Mouse (Mus musculus) inflammation-experienced regulatory T-cells, adult 6 months (primary cell): ENCODE measurements around the gene 1700001J03Rik. TPM values are rescaled to one million over a fixed set of nuclear protein-coding genes. Genes with fewer than 3 reads are reported as not detected.
"Not testable (repeated sequence)": the region's sequence is repeated elsewhere in the genome, so short reads cannot be mapped to it uniquely, and the experiment has no call there.

Source experiments
- ATAC-seq: one replicate; pipeline ENCODE4 v1.8.0; 2017
- polyA plus RNA-seq, 3 experiments: library from polyadenylated mRNA; unstranded; fragments of 100-300 nt; shearing (Covaris generic); gene quantifications; one replicate each; pipeline ENCODE4 v1.2.1; 2017

The 1700001J03Rik gene
- polyA plus RNA-seq, 3 experiments from 2014 or later, result 1.4 to 1.6 TPM; not detected in 1

DNA sequence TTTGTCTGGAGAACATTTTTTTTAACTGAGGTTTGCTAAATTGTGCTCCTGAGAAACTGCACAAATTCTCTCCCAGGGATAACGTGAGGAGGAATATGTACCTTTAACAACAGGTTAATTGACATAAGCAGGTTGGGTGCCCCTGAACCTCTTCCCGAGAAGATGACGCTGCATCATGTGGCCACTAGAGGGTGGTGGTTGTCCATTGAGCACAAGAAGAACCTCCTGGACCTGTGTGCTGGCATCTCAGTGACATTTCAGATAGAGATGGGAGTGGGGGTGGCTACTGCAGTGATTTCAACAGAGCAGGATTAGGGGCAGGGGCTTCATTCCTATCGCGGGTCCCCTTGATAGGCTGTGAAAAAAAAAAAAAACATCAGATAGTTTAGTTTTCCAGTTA is 2.3 kb upstream of the 1700001J03Rik start:
- not testable (repeated sequence) for ATAC-seq

DNA sequence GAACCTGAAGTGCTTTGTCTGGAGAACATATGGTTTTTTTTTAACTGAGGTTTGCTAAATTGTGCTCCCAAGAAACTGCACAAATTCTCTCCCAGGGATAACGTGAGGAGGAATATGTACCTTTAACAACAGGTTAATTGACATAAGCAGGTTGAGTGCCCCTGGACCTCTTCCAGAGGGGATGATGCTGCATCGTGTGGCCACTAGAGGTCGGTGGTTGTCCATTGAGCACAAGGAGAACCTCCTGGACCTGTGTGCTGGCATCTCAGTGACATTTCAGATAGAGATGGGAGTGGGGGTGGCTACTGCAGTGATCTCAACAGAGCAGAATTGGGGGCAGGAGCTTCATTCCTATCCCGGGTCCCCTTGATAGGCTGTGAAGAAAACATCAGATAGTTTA is 12.4 kb downstream of the 1700001J03Rik start:
- not testable (repeated sequence) for ATAC-seq

DNA sequence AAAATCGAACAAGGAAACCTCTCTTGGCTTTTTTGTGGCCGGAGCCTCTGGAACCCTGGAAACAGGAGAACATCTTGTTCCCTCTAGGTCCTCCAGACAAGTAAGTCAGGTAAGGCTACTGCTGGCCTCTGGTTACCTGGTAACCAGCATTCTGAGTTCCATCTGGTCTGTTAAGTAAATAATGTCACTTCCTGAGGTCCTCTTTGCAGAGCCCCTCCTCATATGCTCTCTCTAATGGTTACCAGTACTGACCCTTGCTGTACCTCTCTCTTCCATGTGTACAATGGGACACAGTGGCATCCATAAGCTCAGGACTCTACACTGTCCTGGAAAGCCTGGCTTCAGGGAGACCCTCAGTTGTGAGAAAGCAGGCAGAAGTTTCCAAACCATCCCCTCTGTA is 14.5 kb downstream of the 1700001J03Rik start, which contains the start of gene Gm6309:
Gm6309 (minus strand) TSS at position 101 of the 400 bp plus-strand sequence.
- not testable (repeated sequence) for ATAC-seq

DNA sequence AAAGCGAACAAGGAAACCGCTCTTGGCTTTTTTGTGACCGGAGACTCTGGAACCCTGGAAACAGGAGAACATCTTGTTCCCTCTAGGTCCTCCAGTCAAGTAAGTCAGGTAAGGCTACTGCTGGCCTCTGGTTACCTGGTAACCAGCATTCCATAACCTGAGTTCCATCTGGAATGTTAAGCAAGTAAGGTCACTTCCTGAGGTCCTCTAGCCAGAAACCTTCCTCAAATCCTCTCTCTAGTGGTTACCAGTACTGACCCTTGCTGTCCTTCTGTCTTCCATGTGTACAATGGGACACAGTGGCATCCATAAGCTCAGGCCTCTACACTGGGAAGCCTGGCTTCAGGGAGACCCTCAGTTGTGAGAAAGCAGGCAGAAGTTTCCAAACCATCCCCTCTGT is 24.7 kb downstream of the 1700001J03Rik start, which contains the start of gene Gm5565:
Gm5565 (minus strand) TSS at position 101 of the 400 bp plus-strand sequence.
- not testable (repeated sequence) for ATAC-seq

DNA sequence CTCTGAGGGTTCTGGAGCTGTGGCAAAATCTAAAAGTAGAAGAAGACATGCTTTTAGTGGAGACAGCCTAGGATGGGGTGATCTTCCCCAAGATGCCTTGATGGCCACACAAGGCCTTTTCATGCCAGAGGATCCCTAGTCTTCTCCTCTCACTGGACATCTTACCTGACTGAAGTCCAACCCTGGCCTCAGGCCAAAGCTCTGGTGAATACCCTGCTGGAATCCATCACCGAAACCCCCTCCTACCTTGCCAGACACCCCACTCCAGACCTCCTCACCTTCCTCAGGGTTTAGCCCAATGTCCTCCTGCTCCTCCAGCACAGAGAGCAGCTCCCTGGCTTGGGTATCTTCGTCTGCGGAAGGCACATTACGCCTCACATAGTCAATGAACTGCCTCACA is 26.8 kb downstream of the 1700001J03Rik start:
- not testable (repeated sequence) for ATAC-seq

DNA sequence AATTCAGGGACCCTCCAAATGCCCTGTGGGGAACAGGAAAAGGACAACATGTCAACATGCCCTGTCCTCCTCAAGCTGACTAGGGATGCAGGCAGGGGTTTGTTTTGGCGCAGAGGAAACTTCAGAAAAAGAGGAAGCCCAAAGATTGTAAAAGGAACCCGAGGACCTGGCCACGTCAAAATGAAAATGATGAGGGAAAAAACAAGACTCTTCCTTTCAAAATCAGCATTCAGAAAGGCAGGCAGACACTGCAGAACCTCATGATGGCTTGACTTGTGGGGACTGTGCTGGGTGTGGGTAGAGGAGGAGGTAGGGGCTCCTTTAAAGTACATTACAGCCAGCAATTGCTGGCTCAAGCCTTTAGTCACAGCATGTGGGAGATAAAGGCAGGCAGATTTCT is 34.6 kb downstream of the 1700001J03Rik start:
- no peak for ATAC-seq

DNA sequence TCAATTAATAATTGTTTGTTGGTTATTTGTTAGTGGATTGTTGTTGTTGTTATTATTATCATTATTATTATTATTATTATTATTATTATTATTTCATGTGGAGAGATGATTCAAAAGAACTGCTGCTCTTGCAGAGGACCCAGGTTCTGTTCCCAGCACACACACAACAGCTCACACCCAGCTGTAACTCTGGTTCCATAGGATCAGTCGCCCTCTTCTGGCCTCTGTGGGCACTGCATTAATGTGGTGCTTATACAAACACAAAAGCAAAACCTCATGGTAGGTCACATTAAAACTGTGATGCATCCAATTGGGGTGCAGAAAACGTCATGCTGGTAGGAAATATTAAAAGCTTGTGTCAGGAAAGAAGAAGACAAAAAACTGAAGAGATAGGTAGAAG is 37.2 kb downstream of the 1700001J03Rik start:
- no peak for ATAC-seq

Other genes with a start within 250 kb of the 1700001J03Rik start
- gene Cyp3a25, start 175.7 kb downstream of the 1700001J03Rik start, polyA plus RNA-seq, result not detected
- not detected for gene Cyp3a59, start 106.0 kb downstream of the 1700001J03Rik start, polyA plus RNA-seq
- not detected for gene Gm5565, start 24.8 kb downstream of the 1700001J03Rik start, polyA plus RNA-seq
- gene Gm6309, start 14.6 kb downstream of the 1700001J03Rik start, polyA plus RNA-seq, result not detected
- 10 to 100 TPM; 83.6 to 88.9 (median 84.8) TPM for gene Rnf6, start 36.3 kb upstream of the 1700001J03Rik start, polyA plus RNA-seq
- 10 to 100 TPM in 2 of 3 experiments, 1 to 10 TPM in 1; 9.7 to 19.8 (median 17.5) TPM for gene Cdk8, start 45.9 kb upstream of the 1700001J03Rik start, polyA plus RNA-seq
- gene Wasf3, start 199.7 kb upstream of the 1700001J03Rik start, polyA plus RNA-seq, result not detected